Mouse (Mus musculus) lung, postnatal 36 days (tissue): ENCODE results near the gene Rrp9.

Experiments
- DNase-seq: peaks from one replicate; pipeline ENCODE4 v3.0.0; 2022; ENCODE audit warnings: mixed read lengths

The Rrp9 gene

DNA sequence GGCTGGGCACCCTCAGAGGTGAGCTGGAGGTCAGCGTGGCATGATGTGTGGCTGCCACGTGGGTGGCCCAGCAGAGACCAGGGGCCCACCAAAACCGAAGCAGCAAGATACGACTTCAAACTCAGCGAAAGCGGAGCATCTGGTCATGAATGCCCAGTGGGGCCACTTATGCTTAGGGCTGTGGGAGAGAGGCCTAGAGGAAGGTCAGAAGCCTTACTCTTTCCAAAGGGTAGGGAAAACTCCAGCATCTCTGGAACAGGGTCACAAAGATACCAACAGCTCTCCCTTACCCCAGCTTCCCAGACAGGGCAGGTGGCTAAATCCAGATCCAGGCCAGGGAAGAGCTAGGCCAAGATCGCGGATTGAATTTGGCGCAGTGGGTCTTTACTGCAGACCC is 18.6 kb upstream of the Rrp9 start:
- DNase-seq = no peak

DNA sequence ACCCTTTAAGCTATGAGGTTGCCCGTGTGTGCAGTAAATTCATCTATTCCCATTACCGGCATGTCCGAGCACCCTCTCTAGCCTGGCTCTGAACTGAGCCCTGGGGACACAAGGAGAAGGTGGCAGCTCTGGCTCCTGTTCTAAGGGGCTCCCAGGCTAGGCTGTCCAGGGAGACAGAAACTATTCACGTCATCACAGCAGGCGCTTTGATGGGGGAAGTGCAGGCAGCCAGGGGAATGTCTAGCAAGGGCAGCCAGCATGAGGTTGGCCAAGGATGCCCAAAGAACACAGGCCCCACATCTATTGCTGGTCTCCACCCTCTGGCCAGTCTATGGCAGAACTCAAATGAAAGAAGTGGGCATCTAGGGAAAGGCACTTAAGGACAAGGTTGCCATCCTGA is 17.8 kb upstream of the Rrp9 start:
- no peak for DNase-seq

- DNase-seq = no peak
Observed at GRCm38 (mm10) chr9:106459946-106460345, 15.8 kb upstream of the Rrp9 start.

GRCm38 (mm10) chr9:106460401-106461025 is 15.2 kb upstream of the Rrp9 start:
- no peak for DNase-seq

- DNase-seq = no peak
Observed at GRCm38 (mm10) chr9:106461026-106461415, 14.7 kb upstream of the Rrp9 start.

DNA sequence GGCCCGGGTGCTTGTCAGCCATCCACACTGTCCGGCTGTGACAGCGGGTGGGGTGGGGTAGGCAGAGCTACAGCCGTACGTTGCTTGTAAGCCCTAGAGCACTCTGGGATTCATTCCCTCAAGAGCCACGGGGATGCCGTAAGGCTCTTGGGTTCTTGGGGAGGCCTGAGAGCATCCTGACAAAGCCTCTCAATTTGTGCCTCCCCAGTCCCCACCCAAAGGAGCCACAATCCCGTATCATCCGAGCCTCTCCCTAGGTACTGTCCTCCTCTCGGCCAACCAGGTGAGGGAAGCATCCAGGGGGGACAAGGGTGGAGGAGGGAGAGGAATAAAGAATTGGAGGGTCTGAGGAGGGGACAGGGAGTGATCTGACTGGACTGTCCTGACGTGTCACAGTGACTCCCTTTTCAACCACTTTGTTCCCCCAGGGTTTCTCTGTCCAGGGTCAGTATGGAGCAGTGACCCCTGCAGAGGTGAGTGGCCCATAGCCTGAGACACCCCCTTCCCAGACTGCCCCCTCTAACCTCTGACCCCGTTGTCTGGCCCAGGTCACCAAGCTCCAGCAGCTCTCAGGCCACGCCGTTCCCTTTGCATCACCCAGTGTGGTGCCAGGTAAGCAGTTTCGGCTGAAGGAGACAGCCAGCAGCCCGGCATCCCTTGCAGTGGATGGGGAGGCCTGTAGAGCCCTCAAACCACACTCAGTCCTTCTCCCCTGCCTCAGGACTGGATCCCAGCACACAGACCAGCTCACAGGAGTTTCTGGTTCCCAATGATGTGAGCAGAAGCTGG is 13.9 kb upstream of the Rrp9 start:
- no peak for DNase-seq

DNA sequence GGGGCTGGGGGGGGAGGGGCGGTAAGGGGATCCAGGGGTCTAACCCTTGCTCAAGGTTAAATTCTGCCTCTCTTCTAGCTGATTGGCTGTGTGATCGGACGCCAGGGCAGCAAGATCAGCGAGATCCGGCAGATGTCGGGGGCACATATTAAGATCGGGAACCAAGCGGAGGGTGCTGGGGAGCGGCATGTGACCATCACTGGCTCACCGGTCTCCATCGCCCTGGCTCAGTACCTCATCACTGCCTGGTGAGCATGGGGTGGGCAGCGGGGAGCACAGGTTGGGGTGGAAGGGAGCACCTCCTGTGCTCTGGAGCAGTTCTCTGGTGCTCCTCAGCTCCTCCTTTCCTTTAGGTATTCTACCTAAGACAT is 13.3 kb upstream of the Rrp9 start:
- DNase-seq = no peak

GRCm38 (mm10) chr9:106463122-106464063 is 12.4 kb upstream of the Rrp9 start:
- DNase-seq = no peak

DNA sequence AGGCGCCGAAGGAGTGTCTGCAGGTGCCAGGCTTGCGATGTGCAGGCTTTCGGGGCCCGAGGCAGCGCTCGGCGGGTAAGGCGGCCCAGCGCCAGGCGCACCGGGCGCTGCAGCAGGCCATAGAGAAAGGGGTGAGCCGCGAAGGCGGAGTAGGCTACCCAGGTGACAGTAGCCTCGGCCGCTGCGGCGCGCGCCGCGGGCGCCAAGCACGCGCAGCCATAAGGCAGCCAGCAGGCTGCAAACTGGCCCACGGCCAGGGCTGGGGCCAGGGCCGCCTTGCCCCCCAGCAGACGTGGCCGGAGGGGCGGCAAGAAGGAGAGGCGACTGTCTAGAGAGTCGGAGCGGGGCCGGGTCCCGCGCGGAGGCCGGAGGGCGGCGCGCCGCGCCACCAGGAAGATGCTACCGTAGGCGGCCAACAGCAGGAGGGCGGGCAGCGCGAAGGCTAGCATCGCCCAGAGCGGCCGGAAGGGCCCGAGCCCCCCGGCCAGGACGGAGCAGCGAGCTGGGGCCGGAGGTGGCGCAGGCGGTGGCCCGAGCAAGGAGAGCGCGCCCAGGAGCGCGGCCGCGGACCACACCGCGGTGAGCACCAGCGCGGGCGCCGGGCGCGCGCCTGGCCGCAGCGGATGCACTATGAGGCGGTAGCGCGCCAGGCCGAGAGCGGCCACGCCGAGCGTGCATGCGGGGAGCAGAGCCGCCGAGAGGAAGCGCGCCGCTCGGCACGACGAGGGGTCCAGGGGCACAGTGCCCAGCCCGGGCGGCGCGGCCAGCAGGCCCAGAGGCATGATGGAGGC is 10.8 kb upstream of the Rrp9 start:
- peak; percentile 36 for DNase-seq

GRCm38 (mm10) chr9:106465571-106466200 is 10.1 kb upstream of the Rrp9 start, which contains the start of gene Gpr62:
TSS of gene Gpr62 (minus strand) at chr9:106465938.
- no peak for DNase-seq

DNA sequence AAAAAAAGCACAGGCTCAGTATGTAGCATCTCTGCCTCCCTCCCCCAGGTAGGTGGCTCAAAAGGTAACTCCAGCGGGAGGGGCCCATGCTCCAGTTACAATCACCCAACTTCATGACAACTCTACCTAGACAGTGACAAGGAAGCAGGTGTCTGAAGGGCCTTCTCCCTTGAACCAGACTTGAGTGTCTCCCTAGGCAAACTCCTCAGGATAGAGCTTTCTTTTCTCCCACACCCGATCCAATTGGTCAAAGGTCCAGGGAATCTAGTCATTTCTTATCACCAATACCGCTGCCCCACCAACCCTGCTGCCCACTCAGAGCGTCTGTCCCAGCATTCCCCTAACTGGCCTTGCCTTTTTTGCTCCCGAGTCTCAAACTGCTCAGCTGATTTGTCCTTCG is 9.0 kb upstream of the Rrp9 start:
- no peak for DNase-seq

DNA sequence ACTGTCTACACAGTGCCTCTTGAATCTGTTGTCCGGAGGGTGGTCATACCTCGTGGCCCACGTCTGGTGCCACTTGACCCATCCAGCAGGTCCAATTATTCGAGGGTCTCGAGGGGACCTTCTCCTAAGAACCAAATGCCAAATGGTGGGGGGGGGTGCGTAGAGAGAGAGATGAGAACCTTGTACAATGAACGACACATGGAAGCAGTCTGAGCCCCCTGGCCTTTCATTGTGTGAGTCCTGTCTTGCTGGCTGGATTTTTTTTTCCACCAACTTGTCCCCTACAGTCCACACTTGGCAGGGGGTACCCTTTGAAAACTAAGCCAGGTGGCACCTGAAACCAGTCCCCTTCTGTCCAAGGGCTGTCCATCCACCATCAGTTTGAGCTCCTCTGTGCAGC is 8.0 kb upstream of the Rrp9 start:
- DNase-seq = no peak

DNA sequence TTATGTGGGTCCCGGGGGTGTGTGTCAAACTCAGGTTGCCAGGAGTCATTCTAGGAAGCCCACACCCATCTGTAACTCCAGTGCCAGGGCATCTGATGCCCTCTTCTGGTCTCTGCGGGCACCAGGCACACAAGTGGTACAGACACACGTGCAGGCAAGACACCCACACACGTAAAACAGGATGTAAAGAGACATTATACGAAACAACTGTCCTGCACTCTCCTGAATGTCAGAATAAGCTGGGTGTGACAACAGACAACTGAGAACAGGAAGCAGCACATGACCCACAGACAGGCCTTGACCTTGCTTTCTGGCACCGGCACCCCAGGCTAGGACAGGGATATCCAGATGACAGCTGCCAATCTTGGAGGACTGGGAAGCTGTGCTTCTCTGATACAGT is 6.4 kb upstream of the Rrp9 start:
- no peak for DNase-seq

DNA sequence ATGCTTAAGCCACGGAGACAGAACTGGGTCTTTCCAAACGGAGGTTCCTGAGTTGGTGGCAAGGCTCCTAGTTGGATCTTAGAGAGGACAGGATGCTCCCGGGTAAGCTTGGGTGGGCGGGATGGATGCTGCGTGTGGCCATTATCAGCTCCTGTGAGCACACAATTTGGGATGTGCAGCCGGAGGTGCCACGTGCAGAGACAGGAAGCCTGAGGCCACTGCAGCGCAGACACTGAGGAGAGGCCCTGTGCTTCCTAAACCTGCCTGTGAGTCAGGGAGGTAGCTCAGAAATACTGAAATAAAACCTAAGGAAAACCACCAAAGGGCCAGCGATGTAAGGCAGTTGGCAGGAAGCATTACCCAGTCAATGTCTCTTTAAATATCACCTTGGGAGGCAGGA is 6.0 kb upstream of the Rrp9 start:
- DNase-seq = no peak

DNA sequence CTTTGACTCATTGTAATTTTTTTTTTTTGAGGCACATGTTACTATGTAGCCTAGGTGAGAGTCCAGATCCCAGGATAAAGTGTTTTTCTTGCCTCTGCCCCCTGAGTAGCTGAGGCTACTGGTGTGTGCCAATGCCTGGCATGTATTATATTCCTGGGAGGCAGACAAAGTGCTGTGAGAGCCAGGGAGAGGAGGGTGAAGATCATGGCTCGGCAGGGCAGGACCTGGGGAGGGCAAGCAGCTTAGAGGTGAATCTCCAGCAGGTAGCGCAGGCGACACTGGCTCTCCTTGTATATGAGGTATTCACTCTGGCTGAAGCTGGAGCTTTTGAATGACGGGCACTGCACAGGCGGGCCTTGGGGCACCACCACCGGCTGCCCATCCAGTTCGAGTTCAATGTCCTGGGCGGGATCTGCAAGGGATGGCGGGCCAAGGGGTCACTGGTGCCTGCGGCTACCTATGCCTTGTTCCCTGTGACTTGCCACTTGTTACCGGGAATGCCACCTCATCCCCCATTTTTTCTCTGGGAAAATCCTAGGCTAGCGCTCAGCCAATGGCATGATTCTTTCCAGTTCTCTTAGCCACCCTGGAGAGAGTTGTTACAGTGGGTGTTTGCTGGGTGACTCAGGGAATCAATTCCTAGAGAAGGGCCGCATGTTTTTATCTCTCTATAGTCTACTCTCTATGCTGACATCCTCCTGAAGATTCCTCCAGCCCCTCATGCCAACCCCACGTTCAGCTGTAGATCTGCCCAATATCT is 4.6 kb upstream of the Rrp9 start:
- DNase-seq = no peak

DNA sequence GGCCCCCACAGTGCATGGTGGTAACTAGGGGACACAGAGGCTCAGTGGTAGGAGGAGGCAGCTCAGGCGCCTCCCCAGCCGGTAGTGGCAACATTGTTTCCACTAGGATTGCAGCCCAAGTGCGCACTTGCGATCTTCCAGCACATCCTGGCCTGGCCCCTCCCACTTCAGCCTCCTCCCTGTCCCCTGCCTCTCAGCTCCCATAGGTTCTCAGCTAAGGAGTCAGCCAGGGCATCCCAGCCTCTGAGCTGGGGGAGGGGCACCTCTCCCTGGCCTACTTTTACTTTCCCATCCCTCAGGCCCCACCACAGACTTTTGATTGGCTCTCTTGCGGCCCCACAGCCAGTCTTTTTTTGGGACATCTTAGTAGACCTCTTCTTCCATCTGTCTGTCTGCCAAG is 3.9 kb upstream of the Rrp9 start:
- DNase-seq = peak; percentile 78

GRCm38 (mm10) chr9:106472321-106472720 is 3.4 kb upstream of the Rrp9 start:
- DNase-seq = no peak

GRCm38 (mm10) chr9:106473081-106473752 is 2.5 kb upstream of the Rrp9 start:
- DNase-seq = no peak

- DNase-seq = no peak
Observed at GRCm38 (mm10) chr9:106473753-106474105, 2.0 kb upstream of the Rrp9 start.

DNA sequence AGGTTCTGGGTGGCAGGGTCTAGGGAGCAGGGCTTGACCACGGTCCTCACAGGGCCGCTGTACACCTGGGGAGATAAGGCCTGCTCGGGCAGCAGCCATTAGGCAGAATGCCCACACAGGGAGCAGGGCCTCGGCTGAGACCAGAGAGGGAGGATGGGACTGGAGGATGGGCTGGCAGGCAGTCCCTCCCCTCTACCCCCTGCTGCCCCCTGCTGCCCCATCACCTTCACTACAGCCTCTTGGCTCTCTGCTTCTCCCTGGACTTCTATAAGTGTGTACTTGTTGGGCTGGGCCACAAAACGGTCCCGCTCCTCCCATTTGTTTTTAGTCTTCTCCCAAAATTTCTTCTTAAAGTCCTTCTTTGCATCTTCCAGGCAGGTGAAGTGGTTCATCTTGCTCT is 1.3 kb upstream of the Rrp9 start:
- DNase-seq = peak; percentile 74

DNA sequence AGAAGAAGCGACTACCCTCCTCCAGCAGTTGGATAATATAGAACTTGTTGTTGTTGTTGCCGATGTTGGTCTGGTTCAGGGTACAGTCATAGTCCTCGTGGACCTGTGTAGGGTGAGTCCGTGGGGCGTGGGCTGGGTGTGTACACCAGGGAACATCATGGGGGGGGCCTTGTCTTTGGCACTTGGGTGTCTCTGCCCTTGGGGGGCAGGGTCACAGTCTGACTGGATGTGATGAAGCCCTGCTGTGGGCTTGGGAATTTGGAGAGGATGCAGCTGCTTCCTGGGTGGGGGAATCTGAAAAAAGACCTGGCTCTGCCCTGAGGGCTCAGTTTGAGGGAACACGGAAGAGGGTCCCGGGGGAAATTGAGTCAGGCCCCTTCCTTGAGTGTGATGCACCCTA is 717 bp upstream of the Rrp9 start:
- peak; percentile 60 for DNase-seq
